Mouse (Mus musculus): ENCODE measurements at regions not wholly inside any gene's neighbourhood (a gene's known extent, or its start where the extent isn't known, plus 50 kb on each side); places are given as distances from the start of the nearest gene placed in this dataset.
"Not testable (repeated sequence)": the region's sequence is repeated elsewhere in the genome, so short reads cannot be mapped to it uniquely, and the experiment has no call there.

GRCm38 (mm10) chr8:20495542-20495941 lies 119.2 kb upstream of the Gm21119 start:
- no CpG with 5 or more reads among the region's 1 CpGs for WGBS
- not testable (repeated sequence) for H3K4me2 ChIP-seq (ENCODE audit: low read depth, low read length); H3K27me3 ChIP-seq (replicated peaks; ENCODE audit: control insufficient read depth, insufficient read depth, low read length); H3K36me3 ChIP-seq (ENCODE audit: control insufficient read depth, insufficient read depth, low read length); ATAC-seq (ENCODE audit: low read depth); DNase-seq (ENCODE audit: low spot score); H3K27ac ChIP-seq (replicated peaks; ENCODE audit: low read depth, low read length); H3K4me1 ChIP-seq (ENCODE audit: control insufficient read depth, insufficient read depth, low read length); H3K9ac ChIP-seq (ENCODE audit: low read depth, low read length); H3K9me3 ChIP-seq (ENCODE audit: control insufficient read depth, low read length); H3K4me3 ChIP-seq (ENCODE audit: low read depth, low read length)

DNA sequence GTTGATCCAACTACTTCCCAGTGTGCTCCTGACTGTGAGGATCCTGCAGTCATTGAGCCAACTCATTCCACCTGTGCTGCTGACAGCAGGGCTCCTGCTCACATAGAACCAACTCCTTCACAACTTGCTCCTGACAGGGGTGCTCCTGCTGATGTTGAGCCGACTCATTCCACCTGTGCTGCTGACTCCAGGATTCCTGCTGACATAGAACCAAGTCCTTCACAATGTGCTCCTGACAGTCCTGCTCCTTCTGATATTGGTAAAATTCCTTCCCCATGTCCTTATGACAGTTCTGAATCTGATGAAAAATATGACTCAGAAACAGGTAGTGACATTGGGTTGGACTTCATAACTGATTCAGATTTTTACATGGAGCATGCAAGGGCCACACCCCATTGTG lies 100.8 kb upstream of the Gm21119 start:
- not testable (repeated sequence) for H3K4me2 ChIP-seq (ENCODE audit: low read depth, low read length); H3K36me3 ChIP-seq (ENCODE audit: control insufficient read depth, insufficient read depth, low read length); H3K27ac ChIP-seq (replicated peaks; ENCODE audit: low read depth, low read length); ATAC-seq (ENCODE audit: low read depth); H3K9me3 ChIP-seq (ENCODE audit: control insufficient read depth, low read length); H3K4me1 ChIP-seq (ENCODE audit: control insufficient read depth, insufficient read depth, low read length); H3K27me3 ChIP-seq (replicated peaks; ENCODE audit: control insufficient read depth, insufficient read depth, low read length); H3K4me3 ChIP-seq (ENCODE audit: low read depth, low read length); H3K9ac ChIP-seq (ENCODE audit: low read depth, low read length)
- peak; percentile 0 for DNase-seq (ENCODE audit: low spot score)
- WGBS = 71% methylated on average over 1 of the region's 1 CpGs

DNA sequence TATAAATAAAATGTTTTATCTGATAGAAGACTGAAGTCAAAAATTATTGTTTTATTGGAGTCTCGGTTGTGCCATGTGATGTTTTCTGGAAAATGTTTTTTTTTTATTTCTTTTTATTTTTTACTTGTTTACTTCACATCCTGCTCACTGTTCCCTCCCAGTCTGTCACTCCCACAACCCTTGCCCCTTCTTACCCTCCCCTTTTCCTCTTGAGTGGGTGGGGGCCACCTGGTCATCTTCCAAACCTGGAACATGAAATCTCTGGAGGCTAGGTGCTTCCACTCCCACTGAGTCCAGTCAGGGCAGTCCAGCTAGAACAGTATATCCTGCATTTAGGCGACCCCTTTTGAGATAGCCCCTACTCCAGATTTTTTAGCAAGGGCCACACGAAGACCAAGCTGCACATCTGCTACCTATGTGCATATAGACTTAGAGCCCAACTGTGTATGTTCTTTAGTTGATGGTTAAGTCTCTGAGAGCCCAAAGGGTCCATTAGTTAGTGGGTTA lies 98.3 kb upstream of the Gm21119 start:
- DNase-seq (ENCODE audit: low spot score); H3K9ac ChIP-seq (ENCODE audit: low read depth, low read length); H3K27me3 ChIP-seq (replicated peaks; ENCODE audit: control insufficient read depth, insufficient read depth, low read length); H3K4me3 ChIP-seq (ENCODE audit: low read depth, low read length); H3K4me2 ChIP-seq (ENCODE audit: low read depth, low read length); H3K4me1 ChIP-seq (ENCODE audit: control insufficient read depth, insufficient read depth, low read length); ATAC-seq (ENCODE audit: low read depth); H3K36me3 ChIP-seq (ENCODE audit: control insufficient read depth, insufficient read depth, low read length); H3K27ac ChIP-seq (replicated peaks; ENCODE audit: low read depth, low read length); H3K9me3 ChIP-seq (ENCODE audit: control insufficient read depth, low read length): not testable (repeated sequence)
- 60% methylated on average over 2 of the region's 3 CpGs for WGBS

DNA sequence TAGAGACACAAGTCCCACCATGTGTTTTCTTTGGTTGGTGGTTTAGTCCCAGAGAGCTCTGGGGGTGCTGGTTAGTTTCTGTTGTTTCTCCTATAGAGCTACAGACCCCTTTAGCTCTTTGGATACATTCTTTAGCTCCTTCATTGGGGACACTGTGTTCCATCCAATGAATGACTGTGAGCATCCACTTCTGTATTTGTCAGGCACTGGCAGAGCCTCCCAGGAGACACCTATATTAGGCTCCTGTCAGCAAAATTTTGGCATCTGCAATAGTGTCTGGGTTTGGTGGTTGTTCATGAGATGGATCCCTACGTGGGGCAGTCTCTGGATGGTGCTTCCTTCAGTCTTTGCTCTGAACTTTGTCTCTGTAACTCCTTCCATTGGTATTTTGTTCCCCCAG lies 97.2 kb upstream of the Gm21119 start:
- ATAC-seq (ENCODE audit: low read depth); H3K27ac ChIP-seq (replicated peaks; ENCODE audit: low read depth, low read length); H3K27me3 ChIP-seq (replicated peaks; ENCODE audit: control insufficient read depth, insufficient read depth, low read length); H3K9me3 ChIP-seq (ENCODE audit: control insufficient read depth, low read length); H3K36me3 ChIP-seq (ENCODE audit: control insufficient read depth, insufficient read depth, low read length); H3K4me1 ChIP-seq (ENCODE audit: control insufficient read depth, insufficient read depth, low read length); H3K4me3 ChIP-seq (ENCODE audit: low read depth, low read length); H3K4me2 ChIP-seq (ENCODE audit: low read depth, low read length); DNase-seq (ENCODE audit: low spot score); H3K9ac ChIP-seq (ENCODE audit: low read depth, low read length): not testable (repeated sequence)
- WGBS = 37% methylated on average over 1 of the region's 1 CpGs

DNA sequence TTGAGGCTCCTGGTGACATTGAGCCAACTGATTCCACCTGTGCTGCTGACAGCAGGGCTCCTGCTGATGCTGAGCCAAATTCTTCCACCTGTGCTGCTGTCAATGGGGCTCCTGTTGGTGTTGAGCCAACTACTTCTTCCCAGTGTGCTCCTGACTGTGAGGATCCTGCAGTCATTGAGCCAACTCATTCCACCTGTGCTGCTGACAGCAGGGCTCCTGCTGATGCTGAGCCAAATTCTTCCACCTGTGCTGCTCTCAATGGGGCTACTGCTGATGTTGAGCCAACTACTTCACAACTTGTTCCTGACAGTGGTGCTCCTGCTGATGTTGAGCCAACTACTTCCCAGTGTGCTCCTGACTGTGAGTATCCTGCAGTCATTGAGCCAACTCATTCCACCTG lies 90.2 kb upstream of the Gm21119 start:
- DNase-seq (ENCODE audit: low spot score) = peak; percentile 0
- not testable (repeated sequence) for H3K9ac ChIP-seq (ENCODE audit: low read depth, low read length); H3K4me2 ChIP-seq (ENCODE audit: low read depth, low read length); H3K9me3 ChIP-seq (ENCODE audit: control insufficient read depth, low read length); H3K36me3 ChIP-seq (ENCODE audit: control insufficient read depth, insufficient read depth, low read length); H3K27me3 ChIP-seq (replicated peaks; ENCODE audit: control insufficient read depth, insufficient read depth, low read length); H3K4me1 ChIP-seq (ENCODE audit: control insufficient read depth, insufficient read depth, low read length); H3K27ac ChIP-seq (replicated peaks; ENCODE audit: low read depth, low read length); H3K4me3 ChIP-seq (ENCODE audit: low read depth, low read length); ATAC-seq (ENCODE audit: low read depth)

DNA sequence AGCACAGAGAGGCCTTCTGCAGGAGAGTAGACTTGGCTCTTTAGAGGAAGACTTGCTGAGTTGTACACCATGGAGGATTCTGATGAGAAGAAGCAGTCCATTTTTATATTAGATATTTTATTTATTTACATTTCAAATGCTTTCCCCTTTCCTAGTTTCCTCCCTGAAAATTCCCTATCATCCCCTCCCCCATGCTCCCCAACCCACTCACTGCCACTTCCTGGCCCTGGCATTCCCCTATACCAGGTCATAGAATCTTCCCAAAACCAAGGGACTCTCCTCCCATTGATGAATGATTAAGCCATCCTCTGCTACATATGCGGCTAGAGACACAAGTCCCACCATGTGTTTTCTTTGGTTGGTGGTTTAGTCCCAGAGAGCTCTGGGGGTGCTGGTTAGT lies 85.7 kb upstream of the Gm21119 start:
- H3K4me1 ChIP-seq (ENCODE audit: control insufficient read depth, insufficient read depth, low read length); H3K9ac ChIP-seq (ENCODE audit: low read depth, low read length); H3K36me3 ChIP-seq (ENCODE audit: control insufficient read depth, insufficient read depth, low read length); H3K4me2 ChIP-seq (ENCODE audit: low read depth, low read length); H3K27ac ChIP-seq (replicated peaks; ENCODE audit: low read depth, low read length); H3K9me3 ChIP-seq (ENCODE audit: control insufficient read depth, low read length); H3K27me3 ChIP-seq (replicated peaks; ENCODE audit: control insufficient read depth, insufficient read depth, low read length); DNase-seq (ENCODE audit: low spot score); ATAC-seq (ENCODE audit: low read depth); H3K4me3 ChIP-seq (ENCODE audit: low read depth, low read length): not testable (repeated sequence)
- WGBS = no CpG with 5 or more reads among the region's 1 CpGs

DNA sequence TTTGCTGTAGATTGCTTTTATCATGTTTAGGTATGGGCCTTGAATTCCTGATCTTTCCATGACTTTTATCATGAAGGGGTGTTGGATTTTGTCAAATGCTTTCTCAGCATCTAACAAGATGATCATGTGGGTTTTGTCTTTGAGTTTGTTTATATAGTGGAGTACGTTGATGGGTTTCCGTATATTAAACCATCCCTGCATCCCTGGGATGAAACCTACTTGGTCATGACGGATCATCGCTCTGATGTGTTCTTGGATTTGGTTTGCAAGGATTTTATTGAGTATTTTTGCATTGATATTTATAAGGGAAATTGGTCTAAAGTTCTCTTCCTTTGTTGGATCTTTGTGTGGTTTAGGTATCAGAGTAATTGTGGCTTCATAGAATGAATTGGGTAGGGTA lies 75.7 kb upstream of the Gm21119 start:
- not testable (repeated sequence) for H3K4me3 ChIP-seq (ENCODE audit: low read depth, low read length); H3K4me1 ChIP-seq (ENCODE audit: control insufficient read depth, insufficient read depth, low read length); ATAC-seq (ENCODE audit: low read depth); H3K9ac ChIP-seq (ENCODE audit: low read depth, low read length); DNase-seq (ENCODE audit: low spot score); H3K27me3 ChIP-seq (replicated peaks; ENCODE audit: control insufficient read depth, insufficient read depth, low read length); H3K27ac ChIP-seq (replicated peaks; ENCODE audit: low read depth, low read length); H3K9me3 ChIP-seq (ENCODE audit: control insufficient read depth, low read length); H3K36me3 ChIP-seq (ENCODE audit: control insufficient read depth, insufficient read depth, low read length); H3K4me2 ChIP-seq (ENCODE audit: low read depth, low read length)
- 89% methylated on average over 4 of the region's 4 CpGs for WGBS

GRCm38 (mm10) chr8:20544084-20544483 lies 70.6 kb upstream of the Gm21119 start:
- not testable (repeated sequence) for H3K4me2 ChIP-seq (ENCODE audit: low read depth, low read length); H3K4me1 ChIP-seq (ENCODE audit: control insufficient read depth, insufficient read depth, low read length); H3K9ac ChIP-seq (ENCODE audit: low read depth, low read length); DNase-seq (ENCODE audit: low spot score); H3K4me3 ChIP-seq (ENCODE audit: low read depth, low read length); ATAC-seq (ENCODE audit: low read depth); H3K9me3 ChIP-seq (ENCODE audit: control insufficient read depth, low read length); H3K27ac ChIP-seq (replicated peaks; ENCODE audit: low read depth, low read length); H3K27me3 ChIP-seq (replicated peaks; ENCODE audit: control insufficient read depth, insufficient read depth, low read length); H3K36me3 ChIP-seq (ENCODE audit: control insufficient read depth, insufficient read depth, low read length)
- WGBS = 85% methylated on average over 2 of the region's 2 CpGs

DNA sequence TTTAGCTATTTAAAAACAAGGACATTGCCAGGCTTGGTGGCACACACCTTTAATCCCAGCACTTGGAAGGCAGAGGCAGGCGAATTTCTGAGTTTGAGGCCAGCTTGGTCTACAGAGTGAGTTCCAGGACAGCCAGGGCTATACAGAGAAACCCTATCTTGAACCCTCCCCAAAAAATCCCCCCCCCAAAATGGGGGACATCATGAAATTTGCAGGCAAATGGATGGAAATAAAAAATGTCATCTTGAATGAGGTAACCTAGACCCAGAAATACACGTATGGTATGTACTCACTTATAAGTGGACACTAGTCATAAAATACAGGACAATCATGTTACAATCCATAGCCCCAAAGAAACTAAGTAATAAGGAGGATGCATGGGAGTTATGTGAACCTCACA lies 69.4 kb upstream of the Gm21119 start:
- not testable (repeated sequence) for H3K36me3 ChIP-seq (ENCODE audit: control insufficient read depth, insufficient read depth, low read length); H3K9me3 ChIP-seq (ENCODE audit: control insufficient read depth, low read length); DNase-seq (ENCODE audit: low spot score); H3K4me3 ChIP-seq (ENCODE audit: low read depth, low read length); H3K4me1 ChIP-seq (ENCODE audit: control insufficient read depth, insufficient read depth, low read length); H3K9ac ChIP-seq (ENCODE audit: low read depth, low read length); H3K27ac ChIP-seq (replicated peaks; ENCODE audit: low read depth, low read length); ATAC-seq (ENCODE audit: low read depth); H3K27me3 ChIP-seq (replicated peaks; ENCODE audit: control insufficient read depth, insufficient read depth, low read length); H3K4me2 ChIP-seq (ENCODE audit: low read depth, low read length)
- WGBS = no CpG with 5 or more reads among the region's 2 CpGs
